Mouse (Mus musculus) liver, embryonic 14.5 days (tissue): Measurements from ENCODE around the gene Irf9.

ENCODE experiments used
- CTCF ChIP-seq: IDR thresholded peaks from 2 replicates; pipeline ENCODE4 v1.5.1; 2016; ENCODE audit warnings: antibody characterized with exemption, low read depth, control low read depth
- EP300 ChIP-seq: IDR thresholded peaks from 2 replicates; pipeline ENCODE4 v1.6.1; 2016; ENCODE audit warnings: antibody characterized with exemption, low read depth

- no peak for TF ChIP-seq CTCF
- TF ChIP-seq EP300 = no peak
Observed at GRCm38 (mm10) chr14:55589771-55590448, 13.5 kb upstream of the Irf9 start.
